13 mouse cellular contexts compared by ENCODE assay signal in genomic region chr13:24866430-24867402, GRCm38 (mm10). TPM values are rescaled to one million over a fixed set of nuclear protein-coding genes. Genes with fewer than 3 reads are reported as not detected.
DNase-seq lines count a peak whose midpoint lies in the region; ATAC-seq and TF ChIP-seq lines count a peak whose summit lies in the region.
"Had no signal": no experiment of that assay in that cellular context is flagged by ENCODE, and none has a peak within 500 bp of the region (broad histone marks: within the 10 kb centered on the region; RNA-seq: fewer than 3 reads in every experiment).

No protein-coding gene starts in this region.

- H3K27me3 ChIP-seq in kidney, embryonic 15.5 days = no peaks in the 10 kb centered on the region
- no peaks in the 10 kb centered on the region for H3K27me3 ChIP-seq in kidney, adult 2 months (replicated peaks; ENCODE audit: control insufficient read depth, insufficient read depth, low read length)
- H3K27me3 ChIP-seq in small intestine, adult 2 months (ENCODE audit: control insufficient read depth, insufficient read depth, low read length) = no peaks in the 10 kb centered on the region
- H3K27me3 ChIP-seq: limb, embryonic 12.5 days; neural tube, embryonic 12.5 days had no signal

- no peak for TF ChIP-seq CTCF in kidney, adult 2 months (conservative IDR thresholded peaks at IDR 0.05; ENCODE audit: insufficient read depth, insufficient read length, low read depth, low read length)
- TF ChIP-seq CTCF in small intestine, adult 2 months (IDR thresholded peaks at IDR 0.05; ENCODE audit: extremely low read depth, insufficient read length, insufficient replicate concordance, low read depth, low read length) = no peak; the same call in 1 of the 2 replicates

- no peak overlapping the region for H3K9ac ChIP-seq in kidney, embryonic 15.5 days
- H3K9ac ChIP-seq: limb, embryonic 12.5 days; neural tube, embryonic 12.5 days had no signal

- DNase-seq in kidney, adult 2 months = no peak
- peak; percentile 61 for DNase-seq in CD4-positive, CD25-positive, alpha-beta regulatory T cell, adult 2 months (ENCODE audit: low read depth, low spot score)
- no peak for DNase-seq in Muller cell, postnatal 12 days (ENCODE audit: inconsistent ontology term)
- no peak for DNase-seq in thymus, adult 18-20 months
- DNase-seq: cerebellum, adult 11-12 months; cerebellum, postnatal 36 days; thymus, postnatal 14 days had no signal

- ATAC-seq in kidney, embryonic 15.5 days (replicated peaks; ENCODE audit: low FRiP score) = peak; percentile 86
- peak; percentile 75 for ATAC-seq in activated CD4-positive, CD25-positive, alpha-beta regulatory T cell, adult 4 months

- WGBS in kidney, embryonic 15.5 days = 43% methylated on average over 9 of the region's 9 CpGs
- WGBS in kidney, adult 2 months = 62% methylated on average over 9 of the region's 9 CpGs
- 25% methylated on average over 9 of the region's 9 CpGs for WGBS in small intestine, adult 2 months

- H3K9me3 ChIP-seq in kidney, embryonic 15.5 days (replicated peaks) = no peaks in the 10 kb centered on the region
- H3K9me3 ChIP-seq: hindbrain, embryonic 10.5 days; limb, embryonic 12.5 days; neural tube, embryonic 12.5 days had no signal

- H3K4me1 ChIP-seq in kidney, embryonic 15.5 days = peaks cover 18% of the 10 kb centered on the region
- peaks cover 3% of the 10 kb centered on the region; the same call in 1 of the 2 replicates for H3K4me1 ChIP-seq in kidney, adult 2 months (ENCODE audit: control insufficient read depth, insufficient read depth, low read length)
- H3K4me1 ChIP-seq in small intestine, adult 2 months (ENCODE audit: control insufficient read depth, insufficient read depth, insufficient read length, low read length) = peaks cover 25% of the 10 kb centered on the region
- H3K4me1 ChIP-seq: neural tube, embryonic 12.5 days had no signal

- H3K4me2 ChIP-seq in kidney, embryonic 15.5 days = no peak overlapping the region
- H3K4me2 ChIP-seq: limb, embryonic 12.5 days; neural tube, embryonic 12.5 days had no signal

- TF ChIP-seq POLR2A in kidney, adult 2 months (IDR thresholded peaks at IDR 0.05; ENCODE audit: low read depth, low read length) = no peak
- no peak; the same call in 1 of the 2 replicates for TF ChIP-seq POLR2A in small intestine, adult 2 months (IDR thresholded peaks at IDR 0.05; ENCODE audit: low read depth, low read length)

- H3K36me3 ChIP-seq in kidney, embryonic 15.5 days = no peaks in the 10 kb centered on the region
- H3K36me3 ChIP-seq in kidney, adult 2 months (ENCODE audit: control insufficient read depth, insufficient read depth, low read length) = no peaks in the 10 kb centered on the region
- H3K36me3 ChIP-seq in small intestine, adult 2 months (ENCODE audit: control insufficient read depth, insufficient read depth, low read length) = no peaks in the 10 kb centered on the region
- H3K36me3 ChIP-seq: hindbrain, embryonic 10.5 days; limb, embryonic 12.5 days; neural tube, embryonic 12.5 days had no signal

- peak overlapping the region; percentile 54 for H3K27ac ChIP-seq in kidney, embryonic 15.5 days
- H3K27ac ChIP-seq in kidney, adult 2 months (ENCODE audit: insufficient read depth, low read depth, low read length) = no peak overlapping the region
- peak overlapping the region; percentile 84 for H3K27ac ChIP-seq in small intestine, adult 2 months (ENCODE audit: insufficient read depth, low read depth, low read length)
- H3K27ac ChIP-seq: hindbrain, embryonic 10.5 days; limb, embryonic 12.5 days; neural tube, embryonic 12.5 days had no signal

- no peak overlapping the region for H3K4me3 ChIP-seq in kidney, embryonic 15.5 days (replicated peaks)
- no peak overlapping the region for H3K4me3 ChIP-seq in kidney, adult 2 months (ENCODE audit: insufficient read depth, low read depth, low read length)
- no peak overlapping the region for H3K4me3 ChIP-seq in small intestine, adult 2 months (ENCODE audit: low read depth, low read length)
- H3K4me3 ChIP-seq: hindbrain, embryonic 10.5 days; limb, embryonic 12.5 days; neural tube, embryonic 12.5 days had no signal

RNA-seq across cellular contexts. Expression of gene D130043K22Rik, which starts 21.8 kb away (rescaled TPM):
- polyA plus RNA-seq in kidney, embryonic 15.5 days (2015; fragmentation: Nextera tagmentation; extraction: Ambion mirVana) = 0.57 and 0.61 TPM in 2 replicates
- polyA plus RNA-seq in kidney, adult 2 months (2012; rRNA removed) = 0.57 and 0.67 TPM in 2 replicates
- polyA plus RNA-seq in activated CD4-positive, CD25-positive, alpha-beta regulatory T cell, adult 4 months (2017; shearing (Covaris generic)) = under 1 TPM; 0.24 to 0.25 TPM
- 1.4 and 1.6 TPM in 2 replicates for polyA plus RNA-seq in small intestine, adult 2 months (2012; rRNA removed)

RNA-seq across cellular contexts. Expression of gene Tdp2, which starts 35.2 kb away (rescaled TPM):
- 63.9 and 65.5 TPM in 2 replicates for polyA plus RNA-seq in kidney, embryonic 15.5 days (2015; fragmentation: Nextera tagmentation; extraction: Ambion mirVana)
- polyA plus RNA-seq in kidney, adult 2 months (2012; rRNA removed) = 19.6 and 19.7 TPM in 2 replicates
- 10 to 100 TPM; 17.2 to 24.2 TPM for polyA plus RNA-seq in activated CD4-positive, CD25-positive, alpha-beta regulatory T cell, adult 4 months (2017; shearing (Covaris generic))
- 18.1 and 27.5 TPM in 2 replicates for polyA plus RNA-seq in small intestine, adult 2 months (2012; rRNA removed)

RNA-seq across cellular contexts. Expression of gene Acot13, which starts 35.4 kb away (rescaled TPM):
- polyA plus RNA-seq in kidney, embryonic 15.5 days (2015; fragmentation: Nextera tagmentation; extraction: Ambion mirVana) = 103 and 105 TPM in 2 replicates
- 259 and 286 TPM in 2 replicates for polyA plus RNA-seq in kidney, adult 2 months (2012; rRNA removed)
- polyA plus RNA-seq in activated CD4-positive, CD25-positive, alpha-beta regulatory T cell, adult 4 months (2017; shearing (Covaris generic)) = 10 to 100 TPM; 69.2 to 76.1 TPM
- 22.8 and 31.3 TPM in 2 replicates for polyA plus RNA-seq in small intestine, adult 2 months (2012; rRNA removed)
